Mouse (Mus musculus) spleen, postnatal 14 days (tissue): Measurements from ENCODE around the gene Hjurp.
A peak's percentile ranks its signal among the peaks of the same experiment; 100 is the strongest.

ENCODE experiments used
- DNase-seq, 2 experiments: peaks; one replicate each; pipeline ENCODE4 v3.0.0; 2021 to 2022; ENCODE audit warnings: low spot score in 2 of 2

The Hjurp gene

GRCm38 (mm10) chr1:88277098-88277817, at the start of gene Hjurp, which contains the start of gene Trpm8:
Gene Hjurp, minus strand, starts transcription at chr1:88277633.
Gene Trpm8, plus strand, starts transcription at chr1:88277661.
- peak; percentile 100 for DNase-seq

GRCm38 (mm10) chr1:88323101-88323500, 45.7 kb upstream of the Hjurp start:
- DNase-seq: no peak

GRCm38 (mm10) chr1:88322146-88322545, 44.7 kb upstream of the Hjurp start:
- DNase-seq: no peak

- no peak for DNase-seq
Observed at GRCm38 (mm10) chr1:88320821-88321395, 43.5 kb upstream of the Hjurp start.

- peak in 1 of 2 experiments; percentile 44 for DNase-seq
Observed at GRCm38 (mm10) chr1:88318531-88319060, 41.2 kb upstream of the Hjurp start.

- no peak for DNase-seq
Observed at GRCm38 (mm10) chr1:88317279-88317678, 39.8 kb upstream of the Hjurp start.

- DNase-seq: no peak
Observed at GRCm38 (mm10) chr1:88310349-88310748, 32.9 kb upstream of the Hjurp start.

- no peak for DNase-seq
Observed at GRCm38 (mm10) chr1:88309905-88310304, 32.5 kb upstream of the Hjurp start.

GRCm38 (mm10) chr1:88309020-88309419, 31.6 kb upstream of the Hjurp start:
- no peak for DNase-seq

- no peak for DNase-seq
Observed at GRCm38 (mm10) chr1:88307180-88307579, 29.7 kb upstream of the Hjurp start.

GRCm38 (mm10) chr1:88306543-88306942, 29.1 kb upstream of the Hjurp start:
- DNase-seq: no peak

- DNase-seq: no peak
Observed at GRCm38 (mm10) chr1:88305018-88305795, 27.8 kb upstream of the Hjurp start.

- no peak for DNase-seq
Observed at GRCm38 (mm10) chr1:88304261-88304985, 27.0 kb upstream of the Hjurp start.

GRCm38 (mm10) chr1:88303762-88304161, 26.3 kb upstream of the Hjurp start:
- no peak for DNase-seq

GRCm38 (mm10) chr1:88302057-88302740, 24.8 kb upstream of the Hjurp start:
- DNase-seq: no peak

GRCm38 (mm10) chr1:88301121-88302014, 23.9 kb upstream of the Hjurp start:
- no peak for DNase-seq

- no peak for DNase-seq
Observed at GRCm38 (mm10) chr1:88300301-88301050, 23.0 kb upstream of the Hjurp start.

- DNase-seq: no peak
Observed at GRCm38 (mm10) chr1:88299529-88299945, 22.1 kb upstream of the Hjurp start.
